Mouse (Mus musculus): ENCODE measurements around the gene Polrmt.

- TF ChIP-seq POLR2A (IDR thresholded peaks at IDR 0.05; ENCODE audit: low read depth, low read length) (no peak), CTCF (conservative IDR thresholded peaks at IDR 0.05; ENCODE audit: insufficient read depth, insufficient read length, low read depth, low read length) (no peak)
Measured at GRCm38 (mm10) chr10:79709307-79709706, 37.1 kb downstream of the Polrmt start.

Data from kidney, adult 2 months (tissue).